Mouse (Mus musculus) frontal cortex, adult (tissue): Measurements from ENCODE around the gene Ankub1.

Experiments
- ATAC-seq: cut with Nextera tagmentation; 2 replicates; pipeline ENCODE4 v1.9.2; 2017; ENCODE audit warnings: mild to moderate bottlenecking, moderate library complexity, mixed read lengths; ENCODE audit not compliant: low TSS enrichment

Gene Ankub1

GRCm38 (mm10) chr3:57692719-57693118 lies at the start of gene Ankub1:
TSS of gene Ankub1 (minus strand) at chr3:57692799.
- ATAC-seq: peak; percentile 79

- ATAC-seq: no peak
Observed at GRCm38 (mm10) chr3:57739830-57740229, 47.2 kb upstream of the Ankub1 start.

DNA sequence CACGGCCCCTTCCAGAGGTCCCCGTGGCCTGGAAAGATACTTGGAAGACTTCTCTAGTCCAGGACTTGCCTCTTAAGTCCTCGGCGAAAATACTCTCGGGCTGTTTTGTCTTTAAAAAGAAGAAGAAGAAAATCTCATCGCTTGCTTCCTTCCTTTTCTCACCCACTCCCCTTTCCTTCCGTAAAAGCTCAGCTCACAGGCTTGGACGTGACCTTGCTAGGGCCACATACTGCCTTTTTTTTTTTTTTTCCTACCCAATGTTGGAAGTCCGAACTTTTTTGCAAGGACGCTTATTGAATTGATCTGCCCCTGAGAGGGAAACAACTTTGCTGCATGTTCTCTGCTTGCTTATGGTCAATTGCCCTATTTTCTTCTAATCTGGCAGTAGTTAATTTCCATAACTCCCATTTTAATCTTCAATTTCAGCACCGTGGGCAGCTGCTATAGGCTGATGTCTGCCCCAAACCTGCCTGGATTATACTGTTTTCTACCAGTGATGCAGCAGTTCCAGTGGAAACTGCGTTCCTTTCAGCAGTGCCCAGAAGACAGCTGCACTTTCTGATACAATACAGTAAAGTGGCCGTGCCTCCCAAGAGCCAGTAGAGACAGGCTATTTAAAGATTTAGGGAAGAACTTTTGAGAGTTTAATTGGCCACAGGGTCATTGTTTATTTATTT lies 44.0 kb upstream of the Ankub1 start:
- no peak for ATAC-seq

- peak; percentile 97 for ATAC-seq
Observed at GRCm38 (mm10) chr3:57735511-57736370, 43.1 kb upstream of the Ankub1 start, which contains the start of gene Rnf13. TSS of gene Rnf13 (plus strand) at chr3:57736062.

- ATAC-seq: no peak
Observed at GRCm38 (mm10) chr3:57732206-57732915, 39.8 kb upstream of the Ankub1 start.

DNA sequence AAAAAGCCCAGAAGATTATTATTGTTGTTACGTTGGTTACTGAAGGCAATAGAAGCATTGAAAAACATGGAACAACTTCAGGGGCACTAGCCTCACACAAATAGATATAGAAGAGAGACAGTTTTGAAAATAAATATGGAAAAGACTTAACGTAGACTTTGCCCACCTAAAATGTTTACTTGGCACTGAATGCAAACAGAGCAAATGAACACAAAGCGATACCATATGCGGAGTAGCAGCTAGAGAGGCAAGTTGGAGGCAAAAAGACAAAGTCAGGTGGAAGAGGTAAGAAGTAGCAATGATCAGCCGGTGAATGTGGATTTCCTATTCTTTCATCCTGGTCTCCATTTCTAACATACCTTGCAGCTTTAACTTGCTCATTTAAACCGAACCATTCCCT lies 21.6 kb upstream of the Ankub1 start:
- no peak for ATAC-seq

DNA sequence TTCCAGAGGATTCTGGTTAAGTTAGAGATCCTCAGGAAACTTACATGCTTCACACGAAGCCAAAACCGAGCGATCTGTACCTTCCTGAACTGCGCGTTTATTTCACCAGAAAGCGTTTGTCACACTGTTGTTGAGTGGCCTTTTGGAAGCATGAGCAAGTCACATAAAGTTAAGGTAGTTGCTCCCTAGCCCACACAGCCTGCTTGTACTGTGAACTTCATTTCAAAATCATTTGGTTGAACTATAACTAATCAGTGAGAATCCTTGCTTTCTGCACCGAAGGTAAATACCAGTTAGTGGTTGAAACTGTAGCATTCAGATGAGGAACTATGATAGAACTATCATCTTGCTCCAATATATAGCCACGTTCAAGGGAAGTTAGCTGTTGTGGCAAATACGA lies 4.2 kb upstream of the Ankub1 start:
- no peak for ATAC-seq

- ATAC-seq: no peak
Observed at GRCm38 (mm10) chr3:57696249-57696648, 3.6 kb upstream of the Ankub1 start.

- ATAC-seq: no peak
Observed at GRCm38 (mm10) chr3:57691772-57692171, 827 bp downstream of the Ankub1 start.

DNA sequence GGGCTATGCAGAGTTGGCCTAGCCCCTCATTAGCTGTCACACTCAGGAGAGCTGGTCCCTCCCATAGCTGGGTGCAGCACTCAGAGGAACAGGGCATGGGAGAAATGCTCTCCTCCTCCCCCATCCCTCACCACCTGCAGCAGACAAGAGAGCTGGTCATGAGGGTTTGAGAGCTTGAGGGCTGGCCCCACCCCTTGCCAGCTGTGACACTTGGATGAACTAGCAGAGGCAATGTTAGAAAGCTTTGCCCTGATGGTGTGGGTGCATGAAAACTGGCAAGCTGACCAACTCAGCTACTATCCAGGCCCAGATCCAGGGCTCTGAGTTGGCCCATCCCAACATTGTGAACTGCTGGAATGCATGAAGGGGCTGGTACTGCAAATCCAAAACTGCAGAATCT lies 14.8 kb downstream of the Ankub1 start:
- peak; percentile 82 for ATAC-seq

DNA sequence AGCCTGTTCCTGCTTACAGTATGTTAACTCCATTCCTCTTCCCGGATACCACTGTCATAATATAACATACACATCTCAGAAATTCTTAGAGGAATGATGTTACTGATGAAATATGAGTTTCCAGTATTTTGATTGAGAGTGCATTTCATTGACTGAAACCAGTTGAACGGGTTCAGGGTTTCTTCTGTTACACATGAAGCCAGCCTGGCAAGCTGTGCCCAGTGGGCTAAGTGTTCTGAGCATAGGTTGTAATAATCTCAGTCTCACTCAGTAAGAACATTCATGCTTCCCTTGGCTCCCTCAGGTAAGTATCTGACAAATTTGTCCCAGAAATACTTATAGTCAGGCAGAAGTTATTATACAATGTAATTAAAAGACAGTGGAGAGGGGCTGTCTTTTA lies 18.5 kb downstream of the Ankub1 start:
- no peak for ATAC-seq

- no peak for ATAC-seq
Observed at GRCm38 (mm10) chr3:57673586-57673985, 19.0 kb downstream of the Ankub1 start.

GRCm38 (mm10) chr3:57667054-57667723 lies 25.4 kb downstream of the Ankub1 start:
- peak; percentile 97 for ATAC-seq

- no peak for ATAC-seq
Observed at GRCm38 (mm10) chr3:57665880-57666279, 26.7 kb downstream of the Ankub1 start.

DNA sequence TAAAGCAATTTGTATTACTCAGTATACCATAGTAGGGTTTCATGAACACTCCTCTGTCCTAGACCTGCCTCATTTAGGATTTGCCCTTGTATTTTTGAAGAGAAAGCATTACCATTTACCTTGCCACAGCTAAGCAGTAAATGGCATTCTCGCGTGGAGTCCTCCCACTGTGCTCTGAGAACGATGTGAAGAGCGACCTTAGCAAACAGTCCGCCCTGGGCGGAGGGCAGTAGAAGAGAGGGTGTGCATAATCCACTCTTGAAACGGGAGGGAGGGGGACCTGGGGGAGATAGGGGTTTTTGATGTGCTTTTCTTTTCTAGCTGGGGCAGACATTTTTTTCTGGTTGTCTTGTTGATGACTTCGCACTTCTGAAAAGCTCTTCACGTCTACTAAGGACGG lies 27.9 kb downstream of the Ankub1 start:
- no peak for ATAC-seq

DNA sequence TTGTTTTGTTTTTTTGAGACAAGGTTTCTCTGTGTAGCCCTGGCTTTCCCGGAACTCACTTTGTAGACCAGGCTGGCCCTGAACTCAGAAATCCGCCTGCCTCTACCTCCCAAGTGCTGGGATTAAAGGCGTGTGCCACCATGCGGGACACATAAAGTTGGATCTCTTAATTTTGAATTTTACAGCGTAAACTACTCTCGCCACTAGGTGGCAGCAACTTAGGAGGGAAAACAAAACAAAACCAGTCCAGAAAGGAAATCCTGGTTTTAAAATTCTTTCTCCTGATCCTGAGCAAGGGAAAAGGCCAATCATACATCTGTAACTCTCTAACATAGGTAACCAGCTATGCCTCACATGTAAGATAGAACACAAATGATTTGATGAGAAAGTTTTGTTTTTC lies 28.9 kb downstream of the Ankub1 start:
- 0 out of 2 replicates have a peak, but pooled peaks have one; percentile 29 for ATAC-seq

DNA sequence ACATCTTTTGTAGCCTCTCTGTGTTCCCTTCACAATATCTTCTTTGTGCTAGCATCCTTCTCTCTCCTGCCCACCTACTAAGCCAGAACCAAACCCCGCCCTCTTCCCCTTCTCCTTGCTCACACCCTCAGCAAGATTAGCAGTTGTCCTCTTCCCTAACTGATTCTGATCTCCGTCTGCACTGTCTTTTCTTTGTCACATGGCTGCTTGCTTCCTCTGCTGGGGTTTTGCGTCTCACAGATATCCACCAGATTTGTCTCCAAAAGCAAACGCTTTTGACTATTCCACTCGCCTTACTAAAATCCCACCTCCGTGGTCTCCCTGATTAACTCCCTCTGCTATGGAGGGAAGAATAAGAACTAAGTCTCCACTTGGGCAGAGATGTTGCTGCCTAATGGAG lies 34.0 kb downstream of the Ankub1 start:
- ATAC-seq: no peak

DNA sequence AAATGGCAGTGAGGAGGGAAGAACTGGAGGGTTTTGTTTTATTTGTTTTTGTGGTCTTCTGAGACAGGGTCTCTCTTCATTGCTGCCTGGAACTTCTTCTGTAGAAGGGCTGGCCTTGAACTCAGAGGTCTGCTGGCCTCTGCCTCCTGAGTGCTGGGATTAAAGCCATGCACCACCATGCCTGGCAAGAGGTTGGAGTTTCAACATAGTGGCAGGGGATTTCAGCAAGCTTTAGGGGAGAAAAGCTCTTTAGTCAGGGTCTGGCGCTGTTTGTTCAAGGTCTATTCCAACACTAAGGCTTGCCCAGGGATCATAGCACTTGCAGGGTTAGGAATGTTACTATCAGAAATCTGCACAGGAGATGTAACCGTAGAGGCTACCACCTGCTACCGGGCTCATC lies 39.0 kb downstream of the Ankub1 start:
- no peak for ATAC-seq

DNA sequence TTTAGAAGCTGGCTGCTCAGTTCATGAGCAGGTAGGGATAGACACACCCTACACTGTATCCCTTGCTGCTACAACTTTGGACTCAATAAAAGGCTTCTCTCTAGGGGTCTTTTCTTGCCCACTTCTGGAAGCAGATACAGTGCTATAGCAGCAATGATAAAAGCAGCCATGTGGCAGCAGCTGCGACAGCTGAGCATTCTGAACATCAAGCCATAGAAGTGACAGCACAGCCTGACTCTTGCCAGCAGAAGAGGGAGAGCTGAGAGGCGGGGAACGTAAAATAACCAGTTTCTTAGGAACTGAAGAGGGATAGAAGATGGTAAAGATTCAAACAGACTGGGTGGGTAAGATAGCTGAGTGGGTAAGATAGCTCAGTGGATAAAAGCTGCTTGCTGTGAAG lies 40.1 kb downstream of the Ankub1 start:
- ATAC-seq: no peak

DNA sequence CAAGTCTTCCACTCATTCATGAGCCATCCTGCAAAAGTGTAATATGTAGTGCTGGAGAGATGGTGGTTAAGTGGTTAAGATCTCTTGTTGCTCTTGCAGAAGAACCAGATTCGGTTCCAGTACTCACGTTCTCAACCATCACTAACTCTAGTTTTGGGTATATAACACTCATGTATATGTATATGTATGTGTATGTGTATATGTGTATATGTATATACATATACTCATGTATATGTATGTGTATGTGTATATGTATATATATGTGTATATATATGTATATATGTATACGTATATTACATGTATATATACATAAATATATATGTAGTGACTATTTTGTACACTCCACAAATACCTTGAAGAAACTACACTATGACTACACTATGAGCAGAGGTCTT lies 40.7 kb downstream of the Ankub1 start:
- ATAC-seq: no peak; the same call in 1 of the 2 replicates

GRCm38 (mm10) chr3:57651231-57651864 lies 41.3 kb downstream of the Ankub1 start, which contains the start of gene Commd2:
TSS of gene Commd2 (minus strand) at chr3:57651715.
- ATAC-seq: peak; percentile 99
